Mouse (Mus musculus): ENCODE measurements around the gene Bbox1.

Bbox1 gene

GRCm38 (mm10) chr2:110314509-110315155, at the start of gene Bbox1:
Bbox1 (minus strand) TSS chr2:110314560.
- DNase-seq = no peak

- DNase-seq = no peak
Observed at GRCm38 (mm10) chr2:110363855-110364254, 49.5 kb upstream of the Bbox1 start.

GRCm38 (mm10) chr2:110362432-110363283, 48.3 kb upstream of the Bbox1 start, which contains the start of gene Fibin:
Fibin (minus strand) TSS chr2:110363183.
- no peak for DNase-seq

- DNase-seq = no peak
Observed at GRCm38 (mm10) chr2:110353302-110353970, 39.1 kb upstream of the Bbox1 start.

DNA sequence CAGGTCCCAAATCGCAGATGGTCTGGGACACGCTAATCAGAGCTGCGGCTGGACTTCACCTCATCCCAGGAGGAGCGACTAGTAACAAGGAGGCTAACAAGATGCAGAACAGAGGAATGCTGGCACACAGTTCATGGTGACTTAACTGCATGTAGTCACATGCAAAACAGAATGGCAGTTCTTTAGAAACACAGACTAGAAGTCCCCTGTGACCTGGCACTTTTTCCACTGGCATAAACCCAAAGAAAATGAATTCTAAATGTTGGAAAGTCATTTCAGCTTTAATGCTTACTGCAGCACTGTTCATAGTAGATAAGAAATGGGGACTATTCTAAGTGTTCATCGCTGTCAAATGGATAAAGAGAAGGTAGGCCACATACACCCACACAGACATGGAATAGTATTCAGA, 37.5 kb upstream of the Bbox1 start:
- DNase-seq = no peak

DNA sequence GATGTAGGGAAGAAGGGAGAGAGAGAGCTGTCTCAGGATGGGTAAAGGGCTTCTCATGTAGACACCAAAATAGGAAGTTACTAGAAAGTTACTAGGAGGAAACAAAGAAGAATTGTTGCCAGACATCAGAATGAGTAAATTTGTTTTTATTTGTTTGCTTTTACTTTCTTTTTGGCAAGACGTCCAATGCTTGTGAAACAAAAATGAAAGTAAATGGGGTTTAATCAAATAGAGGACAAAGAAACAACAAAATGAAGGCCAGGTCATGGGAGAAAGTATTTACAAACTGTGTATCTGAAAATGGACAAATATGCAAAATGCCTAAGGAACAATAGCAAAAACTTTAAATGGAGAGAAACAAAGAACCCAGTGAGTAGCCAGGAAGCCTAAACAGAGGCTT, 37.0 kb upstream of the Bbox1 start:
- no peak for DNase-seq

- DNase-seq = no peak
Observed at GRCm38 (mm10) chr2:110328953-110329352, 14.6 kb upstream of the Bbox1 start.

DNA sequence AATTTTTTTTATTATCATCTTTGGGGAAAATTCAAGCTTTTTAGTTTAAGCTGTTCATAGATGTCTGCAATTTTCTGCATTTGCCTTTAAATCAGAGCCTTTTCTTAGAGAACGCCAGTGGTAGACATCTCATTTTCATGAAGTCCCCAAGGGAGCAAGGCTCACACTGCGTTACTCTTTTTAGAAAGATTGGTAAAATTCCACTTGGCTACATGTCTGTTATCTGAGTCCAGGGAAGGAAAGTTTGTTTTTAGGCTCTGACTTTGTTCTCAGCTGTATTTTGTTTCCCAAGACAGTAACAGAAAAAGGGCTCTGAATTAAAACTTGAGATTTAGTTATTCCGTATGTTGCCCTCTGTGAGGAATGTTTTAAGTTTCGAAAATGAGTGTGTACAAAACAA, 5.6 kb upstream of the Bbox1 start:
- no peak for DNase-seq

- DNase-seq = no peak
Observed at GRCm38 (mm10) chr2:110319266-110319665, 4.9 kb upstream of the Bbox1 start.

GRCm38 (mm10) chr2:110318719-110319118, 4.4 kb upstream of the Bbox1 start:
- no peak for DNase-seq

DNA sequence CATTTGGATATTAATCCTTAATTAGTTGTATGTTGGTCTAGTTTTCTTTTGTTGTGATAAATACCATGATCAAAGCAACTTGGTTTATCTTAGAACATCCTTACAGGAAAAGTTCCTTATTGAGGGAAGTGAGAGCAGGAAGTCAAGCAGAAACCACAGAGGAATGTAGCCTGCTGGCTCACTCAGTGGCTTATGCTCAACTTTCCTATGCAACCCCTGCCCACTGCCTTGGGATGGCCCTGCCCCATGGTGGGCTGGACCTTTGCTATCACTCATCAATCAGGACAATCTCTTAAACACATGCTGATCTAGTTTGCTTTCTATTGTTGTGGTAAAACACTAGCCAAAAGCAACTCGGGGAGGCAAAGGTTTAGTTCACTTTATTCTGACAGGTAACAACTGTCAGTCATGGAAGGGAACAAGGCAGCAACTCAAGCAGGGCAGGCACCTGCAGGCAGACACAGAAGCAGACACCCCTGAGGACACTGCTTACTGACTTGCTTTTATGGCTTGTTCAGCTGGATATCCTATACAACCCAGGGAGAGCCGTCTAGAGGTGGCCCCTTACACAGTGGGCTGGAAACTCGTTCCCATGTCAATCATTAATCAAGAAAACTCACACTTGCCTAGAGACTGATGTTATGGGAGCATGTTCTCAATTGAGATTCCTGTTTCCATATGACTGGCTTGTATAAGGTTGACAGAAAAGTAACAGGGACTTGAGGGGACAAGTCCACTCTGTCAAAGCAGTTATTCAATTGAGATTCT, 1.9 kb upstream of the Bbox1 start:
- no peak for DNase-seq

DNA sequence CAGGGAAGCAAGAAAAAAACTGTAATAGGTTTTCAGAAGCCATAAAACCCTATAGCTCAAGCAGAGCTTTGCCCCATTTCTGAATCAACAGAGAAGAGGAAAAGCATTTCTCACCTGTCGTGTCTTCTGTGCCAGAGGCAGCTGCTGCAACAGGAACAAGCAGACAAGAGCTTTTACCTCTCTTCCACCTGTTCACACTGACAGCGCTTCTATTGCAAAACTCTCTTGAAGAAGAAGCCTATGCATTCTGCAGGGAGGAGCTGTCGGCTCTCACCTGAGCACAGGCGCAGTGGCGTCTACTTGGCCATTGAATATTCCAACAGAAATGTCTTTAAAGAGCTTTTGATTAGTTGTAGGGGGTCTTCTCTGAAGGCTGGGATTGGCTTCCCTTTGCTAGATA, 286 bp downstream of the Bbox1 start:
- no peak for DNase-seq

- DNase-seq = no peak
Observed at GRCm38 (mm10) chr2:110313305-110313824, 995 bp downstream of the Bbox1 start.

GRCm38 (mm10) chr2:110305358-110306283, 8.7 kb downstream of the Bbox1 start:
- no peak for DNase-seq

- no peak for DNase-seq
Observed at GRCm38 (mm10) chr2:110302261-110302660, 12.1 kb downstream of the Bbox1 start.

GRCm38 (mm10) chr2:110301314-110301713, 13.0 kb downstream of the Bbox1 start:
- no peak for DNase-seq

GRCm38 (mm10) chr2:110294927-110295326, 19.4 kb downstream of the Bbox1 start:
- DNase-seq = no peak

GRCm38 (mm10) chr2:110287959-110288358, 26.4 kb downstream of the Bbox1 start:
- no peak for DNase-seq

DNA sequence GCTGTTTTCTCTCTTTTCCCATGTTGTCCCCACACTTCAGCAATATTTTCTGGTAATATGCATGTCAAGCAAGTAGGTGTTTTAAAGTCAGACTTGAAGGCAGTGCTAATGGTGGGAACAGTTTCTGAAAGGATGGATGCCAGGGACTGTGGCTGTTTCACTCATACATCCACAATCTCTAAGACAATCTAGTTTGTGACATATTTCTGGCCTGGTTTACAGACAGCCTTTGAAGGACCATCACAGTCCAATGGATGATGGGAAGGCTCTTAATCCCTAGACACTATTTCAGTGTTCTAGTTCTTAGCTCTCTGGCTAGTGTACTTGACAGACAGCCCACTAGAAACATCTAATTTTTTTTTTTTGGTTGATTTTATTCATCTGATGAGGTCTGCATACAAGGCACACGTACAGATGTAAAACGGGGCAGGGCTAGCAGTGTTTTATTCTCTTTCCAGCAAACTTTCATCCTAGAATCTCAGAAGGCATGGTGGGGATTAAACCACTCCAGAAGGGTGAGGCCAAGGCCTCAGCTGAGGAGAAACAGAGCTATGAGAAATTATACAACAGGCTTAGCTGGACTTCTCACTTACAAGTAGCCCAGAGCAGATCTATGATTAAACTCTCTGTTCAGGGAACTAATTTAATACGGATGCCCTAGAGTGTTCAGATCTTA, 28.4 kb downstream of the Bbox1 start:
- no peak for DNase-seq

DNA sequence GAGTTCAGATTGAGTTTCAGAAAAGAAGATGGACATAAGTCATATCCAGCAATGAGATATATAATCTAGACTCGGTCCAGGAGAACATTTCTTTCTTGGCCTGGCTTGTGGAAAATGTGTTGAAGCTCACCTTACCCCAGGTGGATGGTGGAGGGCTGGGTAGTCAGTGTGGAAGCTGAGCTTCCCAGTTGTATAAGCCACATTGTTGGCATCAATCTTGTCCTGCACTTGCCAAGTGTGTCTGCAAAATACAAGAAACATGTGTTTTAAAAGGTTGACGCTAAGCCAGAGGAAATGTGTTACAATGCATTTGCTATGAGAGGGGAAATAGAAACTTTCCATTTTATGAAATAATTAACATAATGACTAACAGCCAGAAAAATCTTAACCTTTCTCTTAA, 38.9 kb downstream of the Bbox1 start:
- DNase-seq = no peak

- DNase-seq = no peak
Observed at GRCm38 (mm10) chr2:110274160-110274559, 40.2 kb downstream of the Bbox1 start.
